ENCODE assay signal across 9 mouse cellular contexts in the genomic region with DNA sequence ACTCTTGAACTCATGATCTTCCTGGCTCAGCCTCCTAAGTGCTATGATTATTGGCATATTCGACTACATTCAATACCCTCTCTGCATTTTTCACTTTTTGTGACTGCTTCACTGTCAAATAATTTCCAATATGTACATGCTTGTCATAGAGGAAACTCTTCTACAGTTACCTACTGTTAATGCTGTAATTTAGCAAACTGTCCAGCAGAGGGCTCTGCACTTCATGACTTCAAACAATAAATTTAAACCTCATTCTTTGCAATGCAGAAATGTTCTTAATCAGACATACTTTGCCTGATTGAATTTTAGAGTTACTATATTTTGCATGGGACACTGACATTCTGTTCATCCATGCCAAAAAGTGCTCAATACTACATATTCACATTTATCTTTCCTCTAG. TPM values are rescaled to one million over a fixed set of nuclear protein-coding genes. Genes with fewer than 3 reads are reported as not detected.
DNase-seq lines count a peak whose midpoint lies in the region; ATAC-seq and TF ChIP-seq lines count a peak whose summit lies in the region.
"Had no signal": no experiment of that assay in that cellular context is flagged by ENCODE, and none has a peak within 500 bp of the region (broad histone marks: within the 10 kb centered on the region; RNA-seq: fewer than 3 reads in every experiment).

No protein-coding gene starts in this region.

- DNase-seq in gastrocnemius, adult 18-20 months (ENCODE audit: low spot score), result peak; percentile 19
- DNase-seq in gastrocnemius, postnatal 14 days, result no peak
- DNase-seq in liver, embryonic 14.5 days (ENCODE audit: low read depth in 3 of 3, low spot score in 3 of 3), result peak in 1 of 3 experiments; percentile 24
- DNase-seq in liver (no peak), R1 (ENCODE audit: low read depth, low spot score) (peak; percentile 45)
- no peak for DNase-seq in lung, adult 2 months
- DNase-seq in heart, postnatal 36 days, result no peak

- no peak overlapping the region for H3K4me3 ChIP-seq in liver, embryonic 14.5 days (ENCODE audit: insufficient read depth in 1 of 2, low read depth in 2 of 2, low read length in 2 of 2)
- H3K4me3 ChIP-seq in lung, adult 2 months (replicated peaks; ENCODE audit: extremely low read depth, low read depth, low read length), result no peak overlapping the region
- no peak overlapping the region for H3K4me3 ChIP-seq in forebrain, embryonic 12.5 days (replicated peaks)
- H3K4me3 ChIP-seq: heart, embryonic 15.5 days had no signal

- intact Hi-C loops in gastrocnemius, postnatal 14 days (cut with DNase I; ENCODE audit: low total_unique reads), result loop anchor here (5.0 kb wide), 1 partner anchor 404 kb away; no protein-coding TSS in a partner anchor
- intact Hi-C loops in heart, postnatal 36 days (cut with DNase I), result loop anchor here (1.0 to 2.0 kb wide), 2 partner anchors 261 to 338 kb away; no protein-coding TSS in a partner anchor

- peaks cover 3% of the 10 kb centered on the region for H3K36me3 ChIP-seq in liver, embryonic 14.5 days (replicated peaks; ENCODE audit: control insufficient read depth, insufficient read depth, low read depth)
- peaks cover 11% of the 10 kb centered on the region for H3K36me3 ChIP-seq in forebrain, embryonic 12.5 days (replicated peaks)

- H3K27ac ChIP-seq in liver, embryonic 14.5 days, result no peak overlapping the region
- no peak overlapping the region for H3K27ac ChIP-seq in forebrain, embryonic 12.5 days

- TF ChIP-seq POLR2A in lung, adult 2 months (IDR thresholded peaks at IDR 0.05; ENCODE audit: borderline replicate concordance, extremely low read depth, low read depth, low read length), result no peak

- no peak overlapping the region for H3K9ac ChIP-seq in liver, embryonic 14.5 days (replicated peaks)
- H3K9ac ChIP-seq in forebrain, embryonic 12.5 days, result no peak overlapping the region
- H3K9ac ChIP-seq: heart, embryonic 15.5 days had no signal

- 3% methylated on average over 1 of the region's 1 CpGs for WGBS in liver, embryonic 14.5 days (ENCODE audit: insufficient replicate concordance)
- 0% methylated on average over 1 of the region's 1 CpGs for WGBS in lung, adult 2 months
- 7% methylated on average over 1 of the region's 1 CpGs for WGBS in forebrain, embryonic 12.5 days

- no peak for TF ChIP-seq EP300 in liver, embryonic 14.5 days (IDR thresholded peaks at IDR 0.05; ENCODE audit: low read depth)

- H3K27me3 ChIP-seq in liver, embryonic 14.5 days (ENCODE audit: control insufficient read depth, insufficient read depth, low read length), result no peaks in the 10 kb centered on the region
- no peaks in the 10 kb centered on the region for H3K27me3 ChIP-seq in forebrain, embryonic 12.5 days
- H3K27me3 ChIP-seq: heart, embryonic 15.5 days had no signal

- no peak for ATAC-seq in liver, embryonic 14.5 days (ENCODE audit: insufficient read depth)
- no peak for ATAC-seq in forebrain, embryonic 12.5 days (ENCODE audit: low FRiP score)

- H3K4me2 ChIP-seq in liver, embryonic 14.5 days (ENCODE audit: low read depth), result no peak overlapping the region
- no peak overlapping the region for H3K4me2 ChIP-seq in forebrain, embryonic 12.5 days
- H3K4me2 ChIP-seq: heart, embryonic 15.5 days had no signal

- no peaks in the 10 kb centered on the region for H3K9me3 ChIP-seq in liver, embryonic 14.5 days (ENCODE audit: control insufficient read depth, low read length)
- no peaks in the 10 kb centered on the region for H3K9me3 ChIP-seq in forebrain, embryonic 12.5 days
- H3K9me3 ChIP-seq: heart, embryonic 15.5 days had no signal

- H3K4me1 ChIP-seq in liver, embryonic 14.5 days (replicated peaks; ENCODE audit: control insufficient read depth in 2 of 2, insufficient read depth in 2 of 2, low read length in 1 of 2), result no peaks in the 10 kb centered on the region
- H3K4me1 ChIP-seq in lung, adult 2 months (ENCODE audit: control insufficient read depth, insufficient read depth, low read length), result peaks cover 9% of the 10 kb centered on the region
- peaks cover 3% of the 10 kb centered on the region; the same call in 1 of the 2 replicates for H3K4me1 ChIP-seq in forebrain, embryonic 12.5 days

- peak; percentile 68 for TF ChIP-seq CTCF in liver, embryonic 14.5 days (IDR thresholded peaks at IDR 0.05; ENCODE audit: low read depth)
- TF ChIP-seq CTCF in lung, adult 2 months (IDR thresholded peaks at IDR 0.05; ENCODE audit: insufficient read depth, low read length), result 0 out of 2 replicates have a peak, but pooled peaks have one; percentile 6

RNA-seq across cellular contexts. Expression of gene Apip, which starts 13.0 kb away (rescaled TPM):
- total RNA-seq in gastrocnemius, adult 18-20 months (2021), result 10 to 100 TPM; 45.3 to 48.4 TPM
- total RNA-seq in gastrocnemius, postnatal 14 days (2021), result 10 to 100 TPM; 28.7 to 33.8 TPM
- 14.8 and 24.4 TPM in 2 replicates for polyA plus RNA-seq in liver, embryonic 14.5 days (2012; rRNA removed)
- 45.1 and 46.0 TPM in 2 replicates for polyA plus RNA-seq in liver, embryonic 14.5 days (2014; fragmentation: Nextera tagmentation; extraction: Ambion mirVana)
- 12.0 and 13.7 TPM in 2 replicates for polyA plus RNA-seq in lung, adult 2 months (2012; rRNA removed)
- polyA plus RNA-seq in forebrain, embryonic 12.5 days (2016; fragmentation: Nextera tagmentation; extraction: Ambion mirVana), result 43.0 and 48.7 TPM in 2 replicates
- 10 to 100 TPM; 76.3 to 78.8 TPM for total RNA-seq in heart, postnatal 36 days (2021)

RNA-seq across cellular contexts. Expression of gene Pdhx, which starts 13.1 kb away (rescaled TPM):
- total RNA-seq in gastrocnemius, adult 18-20 months (2021), result 10 to 100 TPM; 86.1 to 89.6 TPM
- total RNA-seq in gastrocnemius, postnatal 14 days (2021), result 10 to 100 TPM; 79.1 to 97.1 TPM
- polyA plus RNA-seq in liver, embryonic 14.5 days (2012; rRNA removed), result 11.7 and 16.0 TPM in 2 replicates
- polyA plus RNA-seq in liver, embryonic 14.5 days (2014; fragmentation: Nextera tagmentation; extraction: Ambion mirVana), result 23.1 and 23.8 TPM in 2 replicates
- polyA plus RNA-seq in lung, adult 2 months (2012; rRNA removed), result 10.8 and 16.0 TPM in 2 replicates
- polyA plus RNA-seq in forebrain, embryonic 12.5 days (2016; fragmentation: Nextera tagmentation; extraction: Ambion mirVana), result 47.8 and 48.9 TPM in 2 replicates
- 100 to 1,000 TPM; 159 to 208 TPM for total RNA-seq in heart, postnatal 36 days (2021)

Comparison
In these comparisons a context has a peak if more than half of its experiments do, and no peak if none do; other contexts are left out.
1. DNase-seq: peak in gastrocnemius, adult 18-20 months (single experiment) and R1 (single experiment); none in gastrocnemius, postnatal 14 days (single experiment), liver (single experiment), lung, adult 2 months (single experiment) and heart, postnatal 36 days (0 of 2).